Mouse (Mus musculus) 3T3-L1 (cell line): Measurements from ENCODE around the gene Trim2.

Source experiments
- DNase-seq: peaks from one replicate; pipeline ENCODE4 v3.0.0-alpha.2; 2015; ENCODE audit warnings: low read depth, low spot score

The Trim2 gene

DNA sequence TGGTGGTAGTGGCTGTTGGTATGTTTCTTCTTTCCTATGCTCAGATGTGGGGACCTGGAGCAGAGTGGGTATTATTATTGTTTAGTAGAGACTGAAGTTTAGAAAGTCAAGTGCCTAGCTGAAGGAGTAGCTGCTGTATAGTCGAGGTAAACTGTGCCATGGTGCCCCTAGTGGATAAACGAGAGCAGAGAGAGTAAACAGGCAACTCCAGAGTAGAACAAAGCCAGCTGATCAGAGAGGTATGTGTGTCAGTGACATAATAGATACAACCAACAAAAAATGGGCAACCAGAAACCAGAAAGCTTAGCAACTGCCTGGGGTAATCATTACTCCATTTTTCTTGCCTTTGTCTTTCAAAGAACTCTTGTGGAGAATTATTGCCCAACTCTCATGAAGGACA, 81.7 kb downstream of the Trim2 start:
- peak; percentile 30 for DNase-seq

GRCm38 (mm10) chr3:84220748-84221147, 85.9 kb downstream of the Trim2 start:
- DNase-seq = peak; percentile 58

DNA sequence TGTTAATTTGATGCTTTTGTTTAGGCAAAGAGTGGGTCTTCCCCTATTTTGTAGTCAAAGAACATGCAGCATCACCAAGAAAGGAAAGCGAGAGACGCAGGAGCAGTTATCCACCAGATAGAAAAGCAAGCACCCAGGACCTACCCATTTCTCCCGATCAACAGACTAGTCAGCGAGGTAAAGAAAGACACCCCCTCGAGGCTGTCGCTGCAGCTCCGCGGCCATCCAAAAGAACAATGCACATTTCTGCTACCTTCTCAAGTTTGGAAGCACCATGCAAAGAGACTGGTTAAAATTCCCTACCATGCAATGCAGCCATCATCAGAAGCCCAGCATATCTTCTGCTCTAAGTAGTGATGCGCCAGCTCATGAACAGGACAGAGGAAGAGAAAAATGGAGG, 86.4 kb downstream of the Trim2 start:
- no peak for DNase-seq

GRCm38 (mm10) chr3:84219720-84220273, 86.9 kb downstream of the Trim2 start:
- no peak for DNase-seq

- DNase-seq = peak; percentile 47
Observed at GRCm38 (mm10) chr3:84219166-84219710, 87.4 kb downstream of the Trim2 start.

DNA sequence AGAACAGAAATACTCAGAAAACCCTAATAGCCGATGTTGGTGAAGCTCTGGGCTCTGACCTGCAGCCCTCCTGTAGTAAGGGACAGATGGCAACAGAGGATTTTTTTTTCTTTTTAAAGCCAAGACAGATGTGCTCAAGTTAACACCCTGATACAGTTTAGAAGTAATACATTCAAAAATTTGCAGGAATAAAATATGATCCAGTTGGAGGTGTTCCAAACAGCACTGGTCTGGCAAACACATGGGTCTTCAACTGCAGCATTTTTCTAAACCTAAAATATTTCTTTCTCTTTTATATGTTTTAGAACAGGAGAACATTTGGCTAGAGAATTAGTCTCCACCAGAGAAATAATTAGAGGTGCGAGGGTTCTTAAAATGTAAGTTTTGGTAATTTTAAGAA, 88.2 kb downstream of the Trim2 start:
- peak; percentile 36 for DNase-seq

- no peak for DNase-seq
Observed at GRCm38 (mm10) chr3:84217961-84218351, 88.7 kb downstream of the Trim2 start.

DNA sequence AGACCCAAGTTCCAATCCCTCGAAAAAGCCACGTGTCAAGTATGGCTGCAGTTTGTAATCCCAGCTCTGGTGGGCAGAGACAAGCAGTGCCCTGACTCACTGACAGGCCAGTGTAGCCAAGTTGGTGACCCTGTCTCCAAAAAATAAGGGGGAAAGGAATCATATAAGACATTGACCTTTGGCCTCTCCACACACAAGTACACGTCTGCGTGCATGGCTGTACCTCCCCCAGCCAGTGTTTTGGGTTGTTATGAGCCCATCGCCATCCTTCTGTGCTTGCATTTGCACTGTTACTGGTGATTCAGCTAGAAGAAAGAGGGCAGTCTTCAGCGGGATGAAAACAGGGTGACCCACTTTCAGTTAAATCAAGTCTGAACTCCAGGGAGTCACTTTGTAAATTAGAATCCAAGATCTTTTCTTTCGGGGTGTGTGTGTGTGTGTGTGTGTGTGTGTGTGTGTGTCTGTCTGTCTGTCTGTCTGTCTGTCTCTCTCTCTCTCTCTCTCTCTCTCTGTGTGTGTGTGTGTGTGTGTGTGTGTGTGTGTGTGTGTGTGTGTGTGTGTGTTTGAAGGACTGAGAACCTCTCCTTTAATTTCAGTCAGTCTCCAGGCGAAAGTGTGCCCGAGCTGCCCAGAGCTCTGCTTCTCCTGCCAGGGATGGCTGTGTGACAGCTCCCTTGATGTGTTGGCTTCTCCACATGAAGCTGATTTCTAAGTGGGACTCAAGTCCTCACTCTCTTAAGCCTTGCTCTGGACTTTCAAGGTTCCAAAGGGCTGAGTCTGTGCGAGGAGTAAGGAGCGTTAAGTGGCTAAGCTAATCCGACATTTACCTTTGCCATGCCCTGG, 89.3 kb downstream of the Trim2 start:
- no peak for DNase-seq

DNA sequence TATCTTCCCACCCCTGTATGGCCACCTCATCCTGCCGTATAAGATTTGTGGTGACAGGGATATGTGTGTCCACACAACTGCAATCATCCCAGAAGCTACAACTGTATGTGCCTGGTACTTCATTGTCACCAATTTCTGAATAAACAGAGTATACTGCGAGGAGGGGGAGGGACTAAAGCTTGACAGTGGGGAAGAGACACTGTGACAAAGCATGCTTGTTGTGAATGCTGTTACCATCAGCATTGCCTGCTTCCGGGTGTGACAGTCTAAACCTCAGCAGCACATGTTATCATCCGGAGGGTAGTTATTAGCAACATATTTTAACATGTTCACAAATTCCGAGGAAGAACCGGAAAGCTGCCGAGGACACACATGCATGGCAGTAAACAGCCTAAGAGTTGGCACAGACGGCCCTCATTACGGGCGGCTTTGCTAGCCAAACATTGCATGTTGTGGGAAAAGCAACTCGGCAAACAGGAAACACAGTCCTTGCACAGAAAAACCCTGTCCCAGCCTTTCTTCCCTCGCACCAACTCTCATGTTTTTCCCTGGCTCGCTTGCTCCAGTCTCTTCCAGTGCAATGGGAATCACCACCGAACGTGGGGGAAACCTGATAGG, 90.8 kb downstream of the Trim2 start:
- DNase-seq = no peak

DNA sequence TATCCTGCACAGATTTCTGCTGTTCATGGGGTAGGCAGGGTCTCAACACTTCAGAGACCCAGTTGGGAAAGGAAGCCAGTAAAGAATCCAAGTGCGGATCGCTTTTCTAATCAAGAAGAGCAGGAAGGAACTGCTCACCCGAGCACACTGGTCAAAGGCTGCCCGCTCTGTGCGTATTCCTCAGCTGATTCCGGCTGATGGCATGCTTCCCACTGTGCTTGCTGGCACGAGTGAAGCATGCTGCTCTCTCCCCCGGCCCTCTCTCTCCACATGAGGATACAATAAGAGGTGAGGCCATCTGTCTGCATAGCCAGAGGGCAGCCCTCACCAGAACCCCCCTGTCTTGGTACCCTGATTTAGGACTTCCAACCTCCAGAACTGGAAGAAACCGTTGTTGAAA, 91.4 kb downstream of the Trim2 start:
- DNase-seq = no peak

DNA sequence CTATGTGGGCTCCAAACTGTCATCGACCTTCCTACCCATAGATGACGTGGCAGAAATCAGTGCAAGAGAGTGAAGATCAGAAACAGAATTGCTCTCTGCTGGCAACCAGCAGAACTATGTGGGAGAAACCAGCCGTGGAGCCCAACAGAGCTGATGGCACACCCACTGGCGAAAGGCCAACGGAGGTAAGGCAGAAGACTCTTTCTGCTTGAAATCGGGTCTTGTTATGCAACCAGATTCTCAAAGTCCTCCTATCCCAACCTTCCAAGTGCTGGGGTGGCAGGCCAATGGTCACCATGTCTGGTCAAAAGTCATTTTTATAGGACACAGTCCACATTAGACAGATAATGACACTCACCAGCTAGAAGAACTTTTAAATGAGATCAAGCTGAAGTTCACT, 92.2 kb downstream of the Trim2 start:
- DNase-seq = no peak

DNA sequence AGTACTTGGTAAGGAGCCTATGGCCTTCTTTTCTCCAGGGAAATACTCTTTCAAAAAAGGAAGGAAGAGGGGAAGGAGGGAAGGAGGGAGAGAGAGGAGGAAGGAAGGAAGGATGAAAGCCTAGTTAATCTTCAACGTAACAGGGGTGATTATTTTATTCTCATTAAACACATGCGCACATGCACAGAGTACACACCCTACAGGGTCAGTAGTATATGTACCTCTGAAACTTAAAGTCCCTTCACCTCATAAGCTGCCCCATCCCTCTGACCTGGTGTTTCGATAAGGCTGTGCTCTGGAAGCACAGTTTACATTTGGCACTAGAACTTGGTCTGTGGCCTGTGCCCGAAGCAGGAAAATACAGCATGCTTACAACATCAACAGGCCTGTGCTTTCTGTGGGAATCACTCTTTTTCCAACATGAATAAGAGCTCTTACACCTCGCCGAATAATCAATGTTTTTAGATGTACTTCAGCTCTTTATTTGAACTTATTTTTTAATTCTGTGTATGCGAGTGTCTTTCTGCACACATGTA, 95.3 kb downstream of the Trim2 start:
- no peak for DNase-seq

GRCm38 (mm10) chr3:84208917-84209513, 97.7 kb downstream of the Trim2 start:
- DNase-seq = peak; percentile 79

DNA sequence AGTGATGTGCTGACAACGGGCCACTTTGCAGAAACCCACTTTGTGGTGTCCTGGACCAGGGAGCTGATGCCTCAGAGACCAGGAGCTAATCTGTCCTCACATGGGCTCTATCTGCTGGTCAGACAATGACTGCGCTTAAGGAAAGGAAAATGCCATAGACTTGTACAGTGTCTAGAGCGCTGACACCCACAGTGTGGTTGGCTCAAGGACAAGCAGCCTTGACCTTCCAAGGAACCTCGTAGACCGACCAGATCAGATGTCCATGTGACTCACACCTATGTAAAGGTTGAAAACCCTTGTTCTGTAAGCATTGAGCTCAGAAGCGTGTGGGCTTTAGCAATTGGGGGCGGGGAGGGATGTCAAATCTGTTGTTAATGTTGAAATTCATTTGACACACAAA, 98.2 kb downstream of the Trim2 start:
- DNase-seq = peak; percentile 52

GRCm38 (mm10) chr3:84207366-84207765, 99.3 kb downstream of the Trim2 start:
- DNase-seq = peak; percentile 77

DNA sequence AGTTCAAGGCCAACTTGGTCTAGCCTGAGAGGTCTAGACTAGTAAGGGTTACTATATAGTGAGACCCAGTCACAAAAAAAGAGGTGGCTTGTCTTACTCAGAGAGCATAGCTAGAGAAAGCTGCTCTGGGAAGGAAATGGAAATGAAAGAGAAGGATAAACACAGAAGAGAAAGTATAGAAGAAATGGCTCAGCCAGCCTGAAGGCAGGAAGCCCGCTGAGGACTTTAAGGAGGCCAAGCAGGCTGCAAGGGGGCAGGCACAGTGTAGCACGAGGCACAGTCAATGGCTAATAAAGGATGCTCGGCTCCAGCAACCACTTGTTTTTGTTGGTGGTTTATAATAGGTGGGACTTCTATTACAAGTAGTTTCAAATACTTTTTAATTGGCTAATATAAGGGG, 100.6 kb downstream of the Trim2 start:
- DNase-seq = peak; percentile 75

DNA sequence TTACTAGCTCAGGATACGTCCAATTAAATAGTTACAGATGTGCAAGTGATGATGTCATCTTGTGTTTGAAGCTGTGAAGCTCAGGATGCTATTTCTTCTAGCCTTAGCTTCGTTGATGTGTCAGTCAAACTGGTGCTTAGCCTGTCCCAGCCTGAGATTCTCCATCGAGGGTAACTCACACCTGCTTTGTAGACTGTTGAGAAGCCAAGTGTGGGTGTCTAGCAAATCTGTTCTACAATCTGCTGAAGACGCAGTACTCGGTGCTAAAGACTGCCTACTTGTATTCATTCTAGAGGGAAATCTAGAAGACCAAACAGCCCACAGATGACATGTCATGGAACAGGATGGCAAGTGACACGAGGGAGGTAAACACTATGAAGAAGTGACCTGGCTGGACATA, 101.0 kb downstream of the Trim2 start:
- no peak for DNase-seq

GRCm38 (mm10) chr3:84204640-84205039, 102.0 kb downstream of the Trim2 start:
- no peak for DNase-seq

DNA sequence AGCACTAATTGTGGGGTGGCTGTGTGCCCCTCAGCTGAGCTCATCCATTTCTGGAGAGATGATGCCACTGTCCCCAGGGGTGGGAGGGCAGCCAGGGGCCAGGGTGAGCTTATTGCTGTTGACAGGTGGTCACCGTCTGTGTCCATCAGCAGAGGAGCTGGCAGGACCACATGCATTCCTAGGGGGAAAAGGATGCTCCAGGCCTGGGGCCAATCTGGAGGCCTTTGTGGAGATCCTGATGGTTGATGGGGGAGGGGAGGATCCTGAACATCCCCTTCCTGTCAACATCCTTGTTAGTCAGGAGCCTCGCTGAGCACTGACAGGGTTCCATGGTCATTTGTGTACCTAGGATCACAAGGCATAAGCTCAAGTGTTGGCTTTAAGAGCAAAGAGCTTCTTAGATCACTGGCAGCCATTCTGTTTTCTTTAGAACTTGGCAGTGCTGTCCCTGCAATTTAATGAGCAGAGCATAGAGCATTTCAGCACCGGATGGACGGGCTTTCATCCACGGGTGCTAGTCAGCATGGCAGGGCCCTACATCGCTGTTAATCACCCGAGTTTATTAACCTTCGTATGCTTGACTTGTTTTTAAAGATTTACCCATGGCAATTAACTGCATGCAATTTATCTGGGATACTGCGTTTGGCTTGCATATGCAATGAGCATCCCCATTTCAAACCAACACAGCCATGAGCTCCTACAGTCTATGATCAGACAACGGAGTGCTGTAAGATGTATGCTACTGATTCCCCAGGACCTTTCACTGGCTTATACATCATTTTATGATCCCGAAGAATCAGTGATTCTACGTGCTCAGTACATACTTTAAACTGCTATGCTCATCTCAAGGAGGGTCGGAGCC, 105.9 kb downstream of the Trim2 start:
- DNase-seq = peak; percentile 30

DNA sequence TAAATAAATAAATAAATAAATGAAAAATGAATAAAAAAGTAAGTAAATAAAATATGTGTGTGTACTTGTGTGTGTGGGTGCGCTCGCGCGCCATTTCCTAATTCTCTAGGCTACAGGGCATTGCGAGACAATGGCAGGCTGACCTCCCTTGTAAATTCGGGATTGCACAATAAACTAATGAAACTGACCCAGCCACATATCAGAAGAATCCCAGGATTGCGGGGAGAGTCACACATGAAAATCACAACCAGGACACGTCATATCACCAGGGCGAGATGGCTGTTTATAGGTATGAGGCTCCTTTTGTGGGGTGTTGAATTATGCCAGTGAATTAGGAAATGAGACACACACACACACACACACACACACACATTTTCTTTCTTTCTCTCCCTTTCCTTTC, 107.2 kb downstream of the Trim2 start:
- DNase-seq = no peak

GRCm38 (mm10) chr3:84198229-84198628, 108.4 kb downstream of the Trim2 start:
- no peak for DNase-seq
